Mouse (Mus musculus) spleen, postnatal 4 days (tissue): ENCODE measurements around the gene Ccnl1.
A peak's percentile ranks its signal among the peaks of the same experiment; 100 is the strongest.

Source experiments
- DNase-seq, 2 experiments: peaks; one replicate each; pipeline ENCODE4 v3.0.0; 2022; ENCODE audit warnings: low spot score in 2 of 2

The Ccnl1 gene

GRCm38 (mm10) chr3:65959416-65960001, 1.5 kb upstream of the Ccnl1 start:
- no peak for DNase-seq

DNA sequence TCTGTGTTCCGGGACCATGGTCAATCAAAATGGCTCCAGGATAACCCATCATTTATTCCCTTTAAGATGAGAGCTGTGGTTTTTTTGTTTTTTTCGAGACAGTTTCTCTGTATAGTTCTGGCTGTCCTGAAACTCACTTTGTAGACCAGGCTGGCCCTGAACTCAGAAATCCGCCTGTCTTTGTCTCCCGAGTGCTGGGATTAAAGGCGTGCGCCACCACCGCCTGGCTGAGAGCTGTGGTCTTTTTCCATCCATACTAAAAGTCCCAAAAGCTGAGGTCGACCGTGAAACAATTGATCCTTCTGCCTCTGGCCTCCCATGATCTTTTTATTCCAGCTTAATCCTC, 764 bp upstream of the Ccnl1 start:
- no peak for DNase-seq

DNA sequence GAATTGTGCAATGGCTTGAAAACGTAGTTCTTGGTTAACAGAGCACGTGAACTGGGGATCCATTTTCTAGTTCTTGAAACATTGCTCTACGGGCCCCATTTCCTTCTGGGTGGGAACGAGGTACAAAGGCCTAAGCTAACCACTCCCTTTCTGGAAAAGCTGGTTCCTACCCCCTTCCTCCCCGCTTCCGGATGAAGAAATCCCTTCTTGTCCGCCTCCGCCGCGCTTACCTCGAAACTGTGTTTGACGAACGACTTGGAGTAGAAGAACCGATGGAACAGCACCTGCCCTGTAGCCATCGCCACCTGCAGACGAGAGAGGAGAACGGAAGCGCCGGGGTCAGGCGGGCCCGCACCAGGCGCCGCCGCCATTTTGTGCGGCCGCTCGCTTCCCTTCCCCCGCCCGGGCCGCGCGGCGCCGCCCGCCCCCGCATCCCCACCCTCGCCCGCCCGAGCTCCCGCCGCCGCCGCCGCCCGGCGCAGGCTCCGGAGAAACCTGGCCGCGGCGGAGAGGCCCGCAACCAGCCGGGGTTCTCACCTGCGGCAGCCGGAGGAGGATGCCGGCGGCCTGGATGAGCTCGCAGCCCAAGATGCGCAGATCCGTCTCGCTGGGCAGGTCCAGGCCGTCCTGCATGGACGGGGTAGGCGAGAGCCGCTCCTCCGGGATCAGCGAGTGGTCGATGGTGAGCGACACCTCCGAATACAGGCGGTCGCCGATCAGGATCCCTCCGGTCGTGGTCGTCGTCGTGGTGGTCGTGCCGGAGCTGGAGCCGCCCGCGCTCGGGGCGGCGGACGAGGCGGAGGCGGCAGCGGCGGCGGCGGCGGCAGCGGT, 563 bp downstream of the Ccnl1 start:
- peak; percentile 71 to 87 for DNase-seq

DNA sequence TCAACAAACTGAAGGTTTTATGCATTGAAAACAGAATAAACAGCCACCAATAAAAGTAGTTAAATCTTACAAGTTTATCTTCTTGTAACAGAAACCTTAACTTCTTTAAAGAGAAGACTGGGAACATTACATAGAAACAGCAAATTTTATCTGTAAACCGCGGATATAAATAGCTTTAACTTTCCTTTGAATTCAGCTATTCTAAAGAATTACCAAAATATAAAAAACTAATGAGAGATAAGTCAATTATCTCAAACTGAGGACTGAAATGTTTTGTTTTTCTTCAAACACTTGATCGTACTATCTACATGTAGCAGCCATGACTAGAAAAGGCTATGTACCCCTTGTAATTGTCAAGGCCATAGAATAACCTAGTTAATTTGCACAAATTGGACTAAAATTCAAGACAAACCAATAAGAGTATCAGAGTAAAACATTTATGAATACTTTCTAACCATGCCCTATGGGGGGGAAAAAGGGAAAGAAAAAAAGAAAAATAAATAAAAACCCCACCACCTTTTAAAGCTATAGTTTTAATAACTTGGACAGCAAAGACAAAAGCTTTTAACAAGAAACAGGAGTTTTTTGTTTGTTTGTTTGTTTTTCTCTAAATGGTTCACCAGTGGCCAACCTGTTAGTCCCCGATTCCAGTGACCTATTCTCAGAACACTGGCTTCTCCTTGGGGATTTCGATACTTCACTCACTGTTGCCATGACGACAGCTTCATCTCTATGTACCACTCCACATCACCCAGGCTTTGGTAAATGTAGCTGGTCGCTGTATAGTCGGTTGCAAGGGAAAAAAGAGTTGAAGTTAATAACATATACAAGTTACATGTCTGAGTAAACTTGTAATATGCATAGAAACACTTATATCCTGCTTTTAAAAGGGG, 3.3 kb downstream of the Ccnl1 start:
- no peak for DNase-seq

- no peak for DNase-seq
Measured at GRCm38 (mm10) chr3:65950831-65951365, 7.2 kb downstream of the Ccnl1 start.

- no peak for DNase-seq
Measured at GRCm38 (mm10) chr3:65950304-65950703, 7.7 kb downstream of the Ccnl1 start.

DNA sequence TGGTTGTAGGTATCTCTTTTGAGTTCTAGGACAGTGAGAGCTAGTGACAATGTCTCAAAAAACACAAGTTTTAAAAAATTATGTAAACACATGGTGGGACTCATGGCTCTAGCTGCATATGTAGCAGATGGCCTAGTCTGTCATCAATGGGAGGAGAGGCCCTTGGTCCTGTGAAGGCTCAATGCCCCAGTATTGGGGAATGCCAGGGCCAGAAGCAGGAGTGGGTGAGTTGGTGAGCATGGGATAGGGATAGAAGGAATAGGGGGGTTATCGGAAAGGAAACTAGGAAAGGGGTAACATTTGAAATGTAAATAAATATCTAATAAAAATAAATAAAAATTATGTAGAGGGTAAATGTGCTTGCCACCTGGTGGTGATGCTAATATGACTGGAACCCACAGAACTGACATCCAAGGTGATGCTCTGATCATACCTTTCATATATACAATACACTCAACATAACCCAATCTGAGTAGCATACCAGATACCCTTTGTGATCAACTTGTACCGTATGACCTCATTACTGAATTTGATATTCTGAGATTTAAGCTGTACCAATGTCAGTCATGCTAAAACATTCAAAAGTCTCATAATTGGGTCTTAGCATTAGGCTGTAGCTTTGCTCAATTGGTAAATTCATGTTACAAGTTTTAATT, 12.6 kb downstream of the Ccnl1 start:
- no peak for DNase-seq

DNA sequence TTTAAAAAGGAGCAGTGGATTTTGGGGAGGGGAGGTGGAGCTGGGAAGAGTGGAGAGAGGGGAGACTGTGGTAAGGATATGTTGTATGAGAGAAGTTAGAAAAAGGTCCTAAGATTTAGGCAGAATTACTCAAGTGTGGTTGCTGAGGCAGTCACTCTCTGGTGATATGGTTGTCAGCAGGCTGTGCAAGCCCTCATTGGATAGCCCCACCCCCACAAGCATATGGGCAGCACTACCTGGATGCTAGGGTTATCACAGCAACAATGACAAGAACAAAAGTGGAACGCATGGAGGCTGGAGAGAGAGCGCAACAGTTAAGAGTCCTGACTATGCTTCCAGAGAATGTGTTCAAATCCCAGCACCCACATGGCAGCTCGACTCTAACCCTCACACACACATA, 13.3 kb downstream of the Ccnl1 start:
- no peak for DNase-seq

GRCm38 (mm10) chr3:65943453-65943852, 14.6 kb downstream of the Ccnl1 start:
- no peak for DNase-seq

DNA sequence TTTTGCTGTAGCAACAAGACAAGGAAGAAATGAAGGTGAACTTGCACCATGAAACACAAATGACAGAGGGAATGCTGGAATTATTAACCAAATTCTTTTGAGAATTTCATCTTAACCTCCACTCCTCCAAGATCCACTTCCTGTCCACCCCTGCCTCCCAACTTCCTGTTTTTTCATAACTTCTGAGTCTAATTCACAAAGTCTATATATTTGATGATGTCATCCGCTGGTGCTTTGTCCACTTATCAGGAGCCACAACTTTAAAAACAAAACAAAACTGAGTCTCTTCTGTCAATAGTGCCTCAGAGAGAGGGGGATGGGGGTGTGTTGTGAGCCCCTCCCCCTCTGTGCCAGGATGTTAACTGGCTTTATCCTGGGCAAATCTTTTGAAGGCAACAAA, 17.0 kb downstream of the Ccnl1 start:
- no peak for DNase-seq

GRCm38 (mm10) chr3:65938211-65938610, 19.8 kb downstream of the Ccnl1 start:
- no peak for DNase-seq

DNA sequence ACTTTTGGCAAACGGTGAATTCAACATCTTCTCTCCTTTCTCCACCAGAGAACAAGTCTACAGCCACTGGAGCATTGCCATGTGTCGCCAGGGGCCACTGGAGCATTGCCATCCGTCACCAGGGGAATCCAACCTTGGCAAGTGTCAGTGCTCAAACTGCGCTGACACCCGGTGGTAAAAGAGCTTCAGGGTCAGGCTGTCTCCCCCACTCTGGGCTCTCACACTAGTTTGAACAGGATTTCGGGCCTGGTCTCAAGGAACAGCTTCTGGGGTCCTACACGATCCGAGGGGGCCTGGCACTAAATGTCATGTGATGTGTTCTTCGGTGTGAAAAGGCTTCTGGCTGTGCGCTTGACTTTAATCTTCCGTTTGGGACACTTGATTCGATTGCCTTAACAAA, 21.7 kb downstream of the Ccnl1 start:
- no peak for DNase-seq

DNA sequence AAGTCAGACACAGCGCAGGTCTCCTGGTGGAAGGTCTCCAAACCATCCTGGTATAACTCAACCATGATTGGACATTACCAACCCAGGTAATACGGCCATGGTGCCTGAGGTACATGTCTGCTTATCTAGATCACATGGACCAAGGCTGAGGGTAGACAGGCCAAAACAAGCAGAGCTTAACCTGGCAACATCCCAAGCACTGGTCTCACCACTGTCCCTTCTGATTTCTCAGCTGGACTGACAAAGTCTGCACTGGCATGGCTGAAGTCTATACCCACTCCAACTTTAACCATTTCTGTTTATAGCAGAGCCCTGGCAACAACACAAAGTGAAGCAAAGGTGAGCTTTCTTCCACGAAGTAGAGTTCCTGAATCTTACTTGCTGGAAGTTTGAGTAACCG, 22.9 kb downstream of the Ccnl1 start:
- no peak for DNase-seq

DNA sequence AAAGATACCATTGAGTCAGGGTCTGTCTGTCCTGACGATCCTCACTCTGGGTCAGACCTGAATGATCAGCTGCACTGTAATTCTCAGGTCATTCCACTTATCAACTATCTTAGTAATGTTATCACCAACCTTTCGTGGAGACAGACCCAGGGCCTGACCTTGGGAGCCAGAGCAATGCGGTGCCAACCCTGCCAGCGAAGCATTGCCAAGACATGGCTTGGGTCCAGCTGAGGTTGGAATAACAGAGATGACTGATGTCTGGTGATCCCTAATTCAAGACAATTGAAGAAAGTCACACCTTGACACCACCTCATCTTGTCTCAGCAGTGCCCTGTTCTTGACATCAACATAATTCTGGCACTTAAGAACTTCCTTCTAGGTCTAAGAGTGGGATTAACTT, 24.3 kb downstream of the Ccnl1 start:
- no peak for DNase-seq

DNA sequence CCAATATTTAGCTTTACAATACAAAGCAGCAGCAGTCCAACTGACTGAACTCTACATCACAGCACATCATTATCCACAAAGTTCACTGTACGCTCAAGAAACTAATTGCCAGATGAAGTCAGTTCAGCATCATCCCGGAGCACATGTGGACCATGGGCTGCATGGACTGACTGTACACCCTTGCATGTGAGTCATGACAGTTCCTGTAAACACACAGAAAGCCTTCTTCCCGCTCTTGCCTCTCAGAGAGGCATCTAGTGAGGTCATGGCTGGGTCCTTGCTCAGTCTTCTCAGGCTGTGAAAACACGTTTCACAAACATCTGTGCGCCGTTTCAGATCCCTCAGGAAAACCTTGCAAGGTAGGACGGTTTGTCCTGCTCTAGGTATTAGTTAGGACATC, 26.5 kb downstream of the Ccnl1 start:
- no peak for DNase-seq

DNA sequence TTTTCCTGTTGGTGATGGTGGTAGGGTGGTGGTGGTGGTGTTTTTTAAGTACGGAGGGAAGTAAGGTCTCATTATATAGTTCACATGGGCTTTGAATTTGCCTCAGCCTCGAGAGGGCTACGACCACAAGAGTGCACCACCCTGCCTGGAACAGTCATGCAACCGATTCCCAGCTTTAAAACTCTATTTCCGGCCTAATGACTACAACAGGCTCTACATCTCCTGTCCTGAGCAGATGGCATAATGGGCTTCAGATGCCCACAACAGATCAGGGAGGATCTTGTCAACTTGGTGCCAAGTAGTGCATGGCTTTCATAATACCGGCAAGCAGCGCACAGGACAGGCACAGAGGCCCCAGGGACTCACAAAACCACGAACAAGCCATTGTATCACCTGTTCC, 27.4 kb downstream of the Ccnl1 start:
- no peak for DNase-seq

GRCm38 (mm10) chr3:65929821-65930633, 28.0 kb downstream of the Ccnl1 start:
- DNase-seq, result peak; percentile 65 to 80

DNA sequence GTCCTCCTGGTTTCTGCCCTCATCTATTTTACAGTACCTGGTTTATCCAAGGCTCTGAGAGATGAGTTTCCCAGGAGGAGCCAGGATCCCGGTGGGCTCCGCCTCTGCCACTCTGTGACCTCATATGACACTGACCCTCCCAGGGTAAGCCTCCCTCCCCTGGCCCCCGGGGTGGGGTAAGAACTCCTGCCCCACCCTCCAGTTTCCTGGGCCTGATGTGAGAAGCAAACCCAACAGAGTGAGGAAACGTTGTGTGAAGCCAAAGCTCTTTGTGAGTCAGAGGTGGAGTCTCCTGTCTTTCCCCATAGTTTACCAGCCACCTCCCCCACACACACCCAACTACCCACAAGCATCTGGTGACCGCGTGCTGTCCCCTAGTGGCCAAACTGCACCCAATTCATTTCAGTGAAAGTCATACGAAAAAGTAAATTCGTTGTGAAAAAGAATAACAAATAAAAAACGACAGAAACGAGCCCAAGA, 28.7 kb downstream of the Ccnl1 start:
- peak; percentile 64 to 74 for DNase-seq

DNA sequence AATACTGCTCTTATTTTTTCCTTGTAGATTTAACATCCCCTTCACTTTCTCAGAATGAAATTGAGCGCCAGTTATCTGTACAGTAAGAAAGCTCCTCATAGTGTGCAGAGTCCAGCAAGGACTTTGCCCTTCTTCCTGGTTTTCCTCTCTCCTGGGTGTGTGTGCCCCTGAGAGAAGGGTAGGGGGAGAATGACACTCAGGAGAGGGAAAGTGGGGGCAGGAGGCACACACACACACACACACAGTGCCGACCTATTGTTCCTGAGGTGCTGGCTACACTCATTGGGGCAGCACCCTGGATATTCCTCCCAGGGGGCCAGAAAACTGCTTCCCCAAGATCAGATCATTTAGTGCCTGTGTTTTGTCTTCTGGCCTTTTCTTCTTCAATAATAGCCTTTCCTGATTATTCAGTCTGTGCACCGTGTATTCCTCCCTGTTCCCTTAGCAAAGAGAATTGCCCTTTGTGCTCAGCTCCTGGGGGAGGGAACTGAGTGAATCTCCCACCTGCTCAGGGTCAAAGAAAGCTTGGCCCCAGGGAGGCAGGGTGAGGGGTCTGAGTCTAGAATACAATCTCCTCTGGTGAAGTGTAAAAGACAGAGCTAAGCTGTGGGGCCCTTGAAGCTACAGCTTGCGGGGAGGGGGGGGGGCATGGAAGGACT, 29.3 kb downstream of the Ccnl1 start:
- no peak for DNase-seq

GRCm38 (mm10) chr3:65927685-65928084, 30.4 kb downstream of the Ccnl1 start:
- DNase-seq, result no peak
